Mouse (Mus musculus) macrophage (primary cell): ENCODE data around the gene Nr1i2. TPM values are rescaled to one million over a fixed set of nuclear protein-coding genes. Genes with fewer than 3 reads are reported as not detected.
"Not testable (repeated sequence)": the region's sequence is repeated elsewhere in the genome, so short reads cannot be mapped to it uniquely, and the experiment has no call there.

Experiments used
- H3K27ac ChIP-seq: fragments of 350-480 bp; formaldehyde crosslinking; 2 replicates; pipeline ENCODE4 v1.9.0; 2021
- H3K36me3 ChIP-seq: fragments of 350-480 bp; formaldehyde crosslinking; 2 replicates; pipeline ENCODE4 v1.9.0; 2021; ENCODE audit errors: inconsistent target
- H3K4me3 ChIP-seq: fragments of 350-480 bp; formaldehyde crosslinking; 2 replicates; pipeline ENCODE4 v1.9.0; 2021; ENCODE audit errors: inconsistent target
- H3K79me2 ChIP-seq: fragments of 350-480 bp; formaldehyde crosslinking; 2 replicates; pipeline ENCODE4 v1.9.0; 2021; ENCODE audit errors: inconsistent target
- WGBS: methylation state at CpG from one replicate; pipeline ENCODE4 v1.1.7; 2026; ENCODE audit warnings: inconsistent platforms; ENCODE audit not compliant: missing documents; 5-methylcytosine and 5-hydroxymethylcytosine counted together
- polyA plus RNA-seq: library from polyadenylated mRNA; stranded (reverse); fragments of 250-400 nt; gene quantifications from 3 replicates; pipeline ENCODE4 v1.2.4, GENCODE M21; 2018; ENCODE audit warnings: inconsistent platforms

The Nr1i2 gene
- polyA plus RNA-seq, 1 experiment from 2014 or later: not detected

GRCm38 (mm10) chr16:38272483-38272882 lies 22.1 kb downstream of the Nr1i2 start:
- H3K79me2 ChIP-seq: no peaks in the 10 kb centered on the region
- H3K27ac ChIP-seq: no peak overlapping the region
- WGBS: 82% methylated on average over 5 of the region's 5 CpGs
- no peak overlapping the region for H3K4me3 ChIP-seq
- no peaks in the 10 kb centered on the region for H3K36me3 ChIP-seq

GRCm38 (mm10) chr16:38271601-38272000 lies 23.0 kb downstream of the Nr1i2 start:
- H3K36me3 ChIP-seq: no peaks in the 10 kb centered on the region
- no peak overlapping the region for H3K27ac ChIP-seq
- 65% methylated on average over 3 of the region's 3 CpGs for WGBS

GRCm38 (mm10) chr16:38255927-38256326 lies 38.7 kb downstream of the Nr1i2 start:
- H3K27ac ChIP-seq: no peak overlapping the region
- 89% methylated on average over 7 of the region's 9 CpGs for WGBS
- no peaks in the 10 kb centered on the region for H3K36me3 ChIP-seq
- H3K79me2 ChIP-seq: no peaks in the 10 kb centered on the region
- no peak overlapping the region for H3K4me3 ChIP-seq

More at GRCm38 (mm10) chr16:38271601-38272000, 23.0 kb downstream of the Nr1i2 start:
- H3K79me2 ChIP-seq: no peaks in the 10 kb centered on the region
- no peak overlapping the region for H3K4me3 ChIP-seq

GRCm38 (mm10) chr16:38255107-38255506 lies 39.5 kb downstream of the Nr1i2 start:
- no peaks in the 10 kb centered on the region for H3K36me3 ChIP-seq
- 74% methylated on average over 4 of the region's 4 CpGs for WGBS
- H3K4me3 ChIP-seq: no peak overlapping the region
- H3K79me2 ChIP-seq: no peaks in the 10 kb centered on the region
- H3K27ac ChIP-seq: no peak overlapping the region

GRCm38 (mm10) chr16:38254001-38254400 lies 40.6 kb downstream of the Nr1i2 start:
- Histone ChIP-seq H3K4me3 (no peak overlapping the region), H3K27ac (no peak overlapping the region), H3K36me3 (no peaks in the 10 kb centered on the region), H3K79me2 (no peaks in the 10 kb centered on the region)
- WGBS: 86% methylated on average over 14 of the region's 14 CpGs

- Histone ChIP-seq H3K27ac (no peak overlapping the region), H3K79me2 (no peaks in the 10 kb centered on the region), H3K4me3 (no peak overlapping the region), H3K36me3 (no peaks in the 10 kb centered on the region)
- WGBS: 91% methylated on average over 6 of the region's 6 CpGs
These were observed 44.2 kb downstream of the Nr1i2 start for GRCm38 (mm10) chr16:38250467-38250866.

- WGBS: 38% methylated on average over 12 of the region's 13 CpGs
- no peaks in the 10 kb centered on the region for H3K36me3 ChIP-seq
- H3K79me2 ChIP-seq: no peaks in the 10 kb centered on the region
- no peak overlapping the region for H3K4me3 ChIP-seq
- H3K27ac ChIP-seq: no peak overlapping the region
These were observed 46.2 kb downstream of the Nr1i2 start for GRCm38 (mm10) chr16:38248331-38248961.

- H3K36me3 ChIP-seq: 0 out of 2 replicates have a peak, but pooled peaks cover 4% of the 10 kb centered on the region
- 92% methylated on average over 5 of the region's 5 CpGs for WGBS
- H3K79me2 ChIP-seq: no peaks in the 10 kb centered on the region
These were observed 48.6 kb downstream of the Nr1i2 start for GRCm38 (mm10) chr16:38245849-38246585.

GRCm38 (mm10) chr16:38245379-38245778 lies 49.2 kb downstream of the Nr1i2 start:
- 100% methylated on average over 2 of the region's 2 CpGs for WGBS
- Histone ChIP-seq H3K27ac (no peak overlapping the region), H3K36me3 (0 out of 2 replicates have a peak, but pooled peaks cover 8% of the 10 kb centered on the region), H3K79me2 (no peaks in the 10 kb centered on the region), H3K4me3 (no peak overlapping the region)

More at GRCm38 (mm10) chr16:38245849-38246585, 48.6 kb downstream of the Nr1i2 start:
- H3K27ac ChIP-seq: no peak overlapping the region
- no peak overlapping the region for H3K4me3 ChIP-seq

- no peak overlapping the region for H3K27ac ChIP-seq
- no peak overlapping the region for H3K4me3 ChIP-seq
- WGBS: 97% methylated on average over 6 of the region's 6 CpGs
- H3K36me3 ChIP-seq: 0 out of 2 replicates have a peak, but pooled peaks cover 8% of the 10 kb centered on the region
- H3K79me2 ChIP-seq: no peaks in the 10 kb centered on the region
These were observed 50.5 kb downstream of the Nr1i2 start for GRCm38 (mm10) chr16:38244111-38244510.

GRCm38 (mm10) chr16:38240167-38240566 lies 54.5 kb downstream of the Nr1i2 start:
- Histone ChIP-seq H3K27ac (0 out of 2 replicates have a peak overlapping the region, but pooled peaks have one; percentile 21), H3K4me3 (no peak overlapping the region), H3K36me3 (peaks cover 14% of the 10 kb centered on the region; the same call in 1 of the 2 replicates), H3K79me2 (no peaks in the 10 kb centered on the region)
- 95% methylated on average over 10 of the region's 10 CpGs for WGBS

GRCm38 (mm10) chr16:38239729-38240128 lies 54.9 kb downstream of the Nr1i2 start:
- H3K27ac ChIP-seq: peak overlapping the region; percentile 21; the same call in 1 of the 2 replicates
- no peak overlapping the region for H3K4me3 ChIP-seq
- H3K36me3 ChIP-seq: peaks cover 14% of the 10 kb centered on the region; the same call in 1 of the 2 replicates
- H3K79me2 ChIP-seq: no peaks in the 10 kb centered on the region
- 6% methylated on average over 5 of the region's 5 CpGs for WGBS

GRCm38 (mm10) chr16:38236936-38237585 lies 57.6 kb downstream of the Nr1i2 start:
- WGBS: 87% methylated on average over 4 of the region's 4 CpGs
- H3K79me2 ChIP-seq: no peaks in the 10 kb centered on the region
- H3K4me3 ChIP-seq: no peak overlapping the region
- peaks cover 14% of the 10 kb centered on the region; the same call in 1 of the 2 replicates for H3K36me3 ChIP-seq
- H3K27ac ChIP-seq: no peak overlapping the region

- H3K79me2 ChIP-seq, H3K4me3 ChIP-seq, H3K27ac ChIP-seq: not testable (repeated sequence)
- no CpG with 5 or more reads among the region's 5 CpGs for WGBS
- peaks cover 34% of the 10 kb centered on the region for H3K36me3 ChIP-seq
These were observed 72.1 kb downstream of the Nr1i2 start for GRCm38 (mm10) chr16:38222491-38222890.
